Mouse (Mus musculus) limb, embryonic 11.5 days (tissue): ENCODE data around the gene Tox3. TPM values are rescaled to one million over a fixed set of nuclear protein-coding genes. Genes with fewer than 3 reads are reported as not detected.
A peak's percentile ranks its signal among the peaks of the same experiment; 100 is the strongest.

Experiments
- ATAC-seq: fragments of 200-750 bp; cut with Nextera tagmentation; 2 replicates; pipeline ENCODE4 v1.8.0; 2017; ENCODE audit warnings: low read depth; ENCODE audit not compliant: insufficient number of reproducible peaks, low FRiP score, low TSS enrichment
- DNase-seq: peaks from one replicate; pipeline ENCODE4 v3.0.0-alpha.2; 2015; ENCODE audit warnings: low spot score
- H3K27ac ChIP-seq: fragments of 300-500 bp; sonication (generic); replicated peaks from 2 replicates; pipeline ENCODE4 v1.5.1; 2014; ENCODE audit warnings: low read depth, mild to moderate bottlenecking, low read length
- H3K27me3 ChIP-seq: fragments of 300-500 bp; sonication (generic); 2 replicates; pipeline ENCODE4 v1.6.1; 2014; ENCODE audit warnings: mild to moderate bottlenecking, low read length, mixed read lengths; ENCODE audit not compliant: control insufficient read depth, insufficient read depth
- H3K36me3 ChIP-seq: fragments of 300-500 bp; sonication (generic); 2 replicates; pipeline ENCODE4 v1.6.1; 2014; ENCODE audit warnings: mild to moderate bottlenecking, low read length, moderate library complexity, mixed read lengths; ENCODE audit not compliant: control insufficient read depth, insufficient read depth
- H3K4me1 ChIP-seq: fragments of 300-500 bp; sonication (generic); 2 replicates; pipeline ENCODE4 v1.6.1; 2014; ENCODE audit warnings: low read length, mixed read lengths; ENCODE audit not compliant: control insufficient read depth, insufficient read depth
- H3K4me2 ChIP-seq: fragments of 300-500 bp; sonication (generic); 2 replicates; pipeline ENCODE4 v1.6.1; 2014; ENCODE audit warnings: low read depth, mild to moderate bottlenecking, moderate library complexity; ENCODE audit not compliant: severe bottlenecking
- H3K4me3 ChIP-seq: fragments of 300-500 bp; sonication (generic); 2 replicates; pipeline ENCODE4 v1.5.1; 2014; ENCODE audit warnings: low read depth, low read length
- H3K9ac ChIP-seq: fragments of 300-500 bp; sonication (generic); 2 replicates; pipeline ENCODE4 v1.6.1; 2014; ENCODE audit warnings: mild to moderate bottlenecking, low read length
- H3K9me3 ChIP-seq: fragments of 300-500 bp; sonication (generic); 2 replicates; pipeline ENCODE4 v1.6.1; 2016; ENCODE audit warnings: low read length; ENCODE audit not compliant: control insufficient read depth
- WGBS: fragments of 180-500 bp; shearing (Covaris S2); extraction: QIAGEN DNeasy Blood & Tissue Kit; methylation state at CpG from one replicate; pipeline ENCODE4 v1.1.7; 2014; 5-methylcytosine and 5-hydroxymethylcytosine counted together
- polyA plus RNA-seq: library from polyadenylated mRNA; unstranded; fragments of >200 nt; fragmentation: Nextera tagmentation; extraction: Ambion mirVana; gene quantifications from 2 replicates; pipeline ENCODE4 v1.2.1, GENCODE M21; 2014

Tox3 gene
- polyA plus RNA-seq, 1 experiment from 2014 or later, result 8.3 TPM

DNA sequence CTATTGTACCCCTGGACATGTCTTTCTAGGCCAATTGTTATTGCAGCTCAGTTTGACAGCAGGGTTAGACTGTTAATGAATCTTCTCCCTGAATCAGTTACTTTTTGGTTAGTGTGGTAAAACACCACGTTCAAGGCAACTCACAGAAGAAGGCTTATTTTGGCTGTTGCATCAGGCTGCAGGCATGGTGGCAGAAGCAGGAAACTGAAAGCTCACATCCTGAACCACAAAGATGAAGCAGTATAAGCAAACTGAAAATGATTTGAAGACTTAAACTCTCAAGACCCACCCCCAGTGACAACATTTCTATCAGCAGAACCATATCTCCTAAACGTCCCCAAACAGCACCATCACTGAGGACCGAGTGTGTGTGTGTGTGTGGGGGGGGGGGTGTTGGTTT lies 8.6 kb upstream of the Tox3 start:
- no peaks in the 10 kb centered on the region for H3K9me3 ChIP-seq
- no peak overlapping the region for H3K9ac ChIP-seq
- H3K4me2 ChIP-seq, result no peak overlapping the region
- ATAC-seq, result no peak
- no peak overlapping the region for H3K27ac ChIP-seq
- H3K36me3 ChIP-seq, result no peaks in the 10 kb centered on the region
- WGBS, result 76% methylated on average over 3 of the region's 3 CpGs
- H3K4me1 ChIP-seq, result no peaks in the 10 kb centered on the region
- no peaks in the 10 kb centered on the region for H3K27me3 ChIP-seq
- H3K4me3 ChIP-seq, result no peak overlapping the region
- no peak for DNase-seq

DNA sequence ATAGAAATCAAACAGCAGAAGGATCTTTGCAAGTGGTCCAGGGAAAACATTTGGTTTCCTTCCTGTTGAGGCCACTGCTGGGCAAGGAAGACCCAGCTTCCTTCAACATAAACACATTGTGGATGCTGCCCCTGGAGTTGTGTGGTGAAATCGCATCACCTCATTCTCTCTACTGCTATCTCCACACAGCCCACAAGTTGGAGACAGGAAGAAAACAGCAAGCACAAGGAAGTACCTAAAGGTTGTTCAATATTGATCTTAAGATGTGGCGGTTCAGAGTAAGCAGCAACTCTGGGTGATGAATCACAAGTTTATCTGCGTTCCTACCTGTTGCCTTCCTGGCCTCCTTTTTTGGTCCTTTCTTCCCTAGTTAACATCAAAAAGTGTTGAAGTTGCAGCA lies 6.6 kb upstream of the Tox3 start:
- Histone ChIP-seq H3K9ac (no peak overlapping the region), H3K4me3 (no peak overlapping the region), H3K36me3 (no peaks in the 10 kb centered on the region), H3K27ac (no peak overlapping the region), H3K9me3 (no peaks in the 10 kb centered on the region), H3K4me1 (no peaks in the 10 kb centered on the region), H3K27me3 (no peaks in the 10 kb centered on the region), H3K4me2 (no peak overlapping the region)
- DNase-seq (no peak), ATAC-seq (no peak)
- WGBS, result 93% methylated on average over 3 of the region's 3 CpGs

DNA sequence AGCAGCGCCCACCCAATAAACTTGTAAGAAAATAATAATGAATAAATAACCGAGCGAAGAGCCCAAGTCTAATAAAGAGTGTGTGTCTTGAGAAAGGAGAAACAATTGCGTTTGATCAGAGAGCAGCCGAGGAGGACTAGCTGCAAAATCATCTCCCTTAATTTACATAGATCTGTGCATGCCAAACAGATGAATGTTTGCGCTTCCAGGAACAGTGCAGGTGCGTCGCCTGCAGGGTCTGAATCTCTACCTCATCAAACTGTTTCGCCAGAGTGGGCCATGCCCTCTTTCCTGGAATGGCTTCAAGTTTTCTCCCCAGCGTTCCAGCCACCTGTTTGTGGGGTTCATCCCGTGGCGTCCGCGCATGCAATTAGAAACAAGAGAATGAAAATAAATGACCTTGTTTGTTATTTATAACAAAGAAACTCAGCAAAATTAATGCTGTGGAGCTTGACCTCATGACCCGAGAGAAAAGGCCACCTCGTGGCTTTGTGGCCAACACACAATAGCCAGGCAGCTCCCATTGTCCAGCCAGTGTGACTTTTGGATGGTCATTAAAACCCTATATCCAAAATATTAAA lies 5.9 kb upstream of the Tox3 start:
- no peak for DNase-seq
- no peak overlapping the region for H3K4me3 ChIP-seq
- no peaks in the 10 kb centered on the region for H3K9me3 ChIP-seq
- no peak overlapping the region for H3K9ac ChIP-seq
- H3K36me3 ChIP-seq, result no peaks in the 10 kb centered on the region
- no peaks in the 10 kb centered on the region for H3K27me3 ChIP-seq
- no peaks in the 10 kb centered on the region for H3K4me1 ChIP-seq
- WGBS, result 76% methylated on average over 16 of the region's 16 CpGs
- no peak overlapping the region for H3K27ac ChIP-seq
- H3K4me2 ChIP-seq, result no peak overlapping the region
- ATAC-seq, result no peak

DNA sequence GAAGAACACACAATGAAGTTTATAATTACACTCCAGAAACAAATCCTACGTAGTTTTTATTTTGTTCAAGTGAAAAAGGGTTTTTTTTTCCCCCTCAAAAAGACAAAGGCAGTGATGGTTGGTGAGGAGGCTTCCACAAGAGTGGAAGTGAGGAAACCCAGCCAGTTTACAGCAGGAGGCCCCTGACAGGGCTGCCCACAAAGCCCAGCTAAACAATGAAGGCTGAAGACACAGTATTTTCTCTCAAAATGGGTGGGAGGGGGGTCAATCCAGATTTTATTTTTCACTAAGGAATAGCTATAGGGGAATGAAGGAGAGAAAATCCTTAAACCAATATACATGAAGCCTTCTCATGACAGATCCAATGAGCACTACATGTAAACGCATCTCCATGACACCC lies 5.4 kb upstream of the Tox3 start:
- no peak overlapping the region for H3K27ac ChIP-seq
- 69% methylated on average over 2 of the region's 2 CpGs for WGBS
- ATAC-seq, result no peak
- no peaks in the 10 kb centered on the region for H3K36me3 ChIP-seq
- DNase-seq, result no peak
- H3K9me3 ChIP-seq, result no peaks in the 10 kb centered on the region
- H3K27me3 ChIP-seq, result no peaks in the 10 kb centered on the region
- H3K4me1 ChIP-seq, result no peaks in the 10 kb centered on the region
- no peak overlapping the region for H3K4me2 ChIP-seq
- H3K9ac ChIP-seq, result no peak overlapping the region
- H3K4me3 ChIP-seq, result no peak overlapping the region

DNA sequence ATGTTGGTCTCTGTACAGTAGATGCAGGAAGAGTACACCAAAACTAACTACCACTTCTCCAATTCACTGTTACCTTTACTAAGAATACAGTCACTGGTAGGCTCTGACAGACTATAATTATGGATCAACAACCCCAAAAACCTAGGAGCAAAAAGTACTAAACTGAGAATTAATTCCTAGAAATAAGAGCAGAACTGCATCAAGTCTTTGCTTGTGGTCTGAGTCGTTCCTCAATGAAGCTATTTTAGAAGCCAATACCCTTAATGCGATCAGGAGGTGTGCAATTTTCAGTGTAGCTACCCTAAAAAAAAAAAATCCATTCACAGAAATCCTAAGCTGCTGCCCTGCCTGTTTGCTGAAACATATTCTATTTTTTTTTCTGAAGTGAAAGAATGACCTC lies 4.8 kb upstream of the Tox3 start:
- ATAC-seq, result no peak
- 86% methylated on average over 2 of the region's 2 CpGs for WGBS
- Histone ChIP-seq H3K4me1 (no peaks in the 10 kb centered on the region), H3K36me3 (no peaks in the 10 kb centered on the region), H3K27me3 (no peaks in the 10 kb centered on the region), H3K4me3 (no peak overlapping the region), H3K9ac (no peak overlapping the region), H3K27ac (no peak overlapping the region), H3K9me3 (no peaks in the 10 kb centered on the region), H3K4me2 (no peak overlapping the region)
- no peak for DNase-seq

DNA sequence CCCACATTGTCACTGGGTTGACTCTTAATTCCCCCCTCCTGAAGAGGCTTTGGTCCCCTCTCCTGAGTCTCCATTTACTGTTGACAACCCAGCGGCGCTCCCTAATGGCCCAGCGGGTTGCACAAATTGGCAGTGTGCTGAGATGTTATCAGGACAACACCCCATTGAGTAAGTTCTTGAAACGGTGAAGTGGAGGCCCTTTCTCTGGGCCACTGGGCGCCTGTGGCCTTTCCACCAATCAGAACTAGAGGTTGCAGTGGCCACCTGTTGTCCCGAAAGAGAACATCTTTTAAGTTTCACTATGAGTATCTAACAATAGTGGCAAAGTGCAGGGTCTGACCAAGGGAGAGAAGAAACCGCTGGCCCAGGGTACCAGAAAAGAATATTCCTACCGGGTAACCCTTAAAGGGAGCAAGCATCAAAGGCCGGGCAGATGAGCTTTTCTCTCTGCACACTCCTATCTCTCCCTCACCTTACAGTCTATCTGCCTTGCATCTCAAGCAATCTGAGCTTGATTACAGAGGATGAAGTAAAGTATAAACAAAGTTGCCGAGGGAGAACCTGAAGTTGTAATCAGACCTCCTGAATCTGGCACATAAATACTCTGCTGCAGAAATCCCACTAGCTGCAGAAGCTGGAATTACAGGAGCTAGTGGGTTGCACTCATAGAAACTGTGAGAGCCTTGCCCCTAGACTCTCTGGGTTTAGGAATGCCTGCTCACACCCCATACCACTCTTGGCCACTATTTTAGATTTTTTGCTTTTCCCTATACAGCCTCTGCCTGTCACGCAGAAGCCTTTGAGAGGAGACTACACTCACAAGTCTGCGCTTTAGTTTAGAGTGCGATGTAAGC lies 1.8 kb upstream of the Tox3 start:
- DNase-seq, result peak; percentile 53
- no peaks in the 10 kb centered on the region for H3K27me3 ChIP-seq
- no peak for ATAC-seq

DNA sequence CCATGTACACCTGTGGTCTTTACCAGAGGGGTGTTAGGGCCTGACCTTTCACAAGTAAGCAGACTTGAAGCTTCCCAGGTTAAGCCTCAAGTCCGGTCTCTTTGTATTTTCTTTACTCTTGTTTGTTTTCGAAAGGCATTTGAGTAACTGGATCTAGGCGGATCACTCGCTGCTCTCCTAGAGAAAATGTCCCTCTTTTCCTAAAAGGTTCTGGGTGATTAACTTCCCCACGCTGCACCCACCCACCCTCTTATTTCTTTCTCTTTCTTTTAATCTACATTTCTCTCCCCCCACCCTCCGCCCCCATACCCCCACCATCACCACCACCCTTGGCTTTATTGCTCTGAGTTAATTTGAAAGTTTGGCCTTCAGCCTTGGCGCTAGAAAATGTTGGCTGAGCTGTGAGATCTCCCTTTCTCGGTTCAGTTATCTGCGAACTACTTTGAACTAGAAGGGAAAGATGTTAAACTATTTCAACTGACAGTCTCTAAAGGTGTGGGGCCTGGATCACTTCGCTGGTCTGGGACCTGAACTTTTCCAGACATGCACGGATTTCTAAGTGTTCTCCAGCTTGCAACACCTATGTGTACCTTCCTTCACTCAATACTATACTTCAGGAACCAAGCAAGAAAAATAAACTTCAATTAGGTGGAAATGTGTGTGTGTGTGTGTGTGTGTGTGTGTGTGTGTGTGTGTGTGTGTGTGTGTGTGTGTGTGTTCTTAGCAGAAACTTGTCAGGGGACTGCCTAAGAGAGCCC lies 962 bp upstream of the Tox3 start:
- Histone ChIP-seq H3K4me2 (peak overlapping the region; percentile 83; the same call in 1 of the 2 replicates), H3K27me3 (no peaks in the 10 kb centered on the region), H3K4me3 (no peak overlapping the region; the same call in 1 of the 2 replicates), H3K4me1 (peaks cover 3% of the 10 kb centered on the region; the same call in 1 of the 2 replicates), H3K9ac (no peak overlapping the region), H3K27ac (no peak overlapping the region), H3K36me3 (no peaks in the 10 kb centered on the region), H3K9me3 (no peaks in the 10 kb centered on the region)
- no peak for DNase-seq
- 18% methylated on average over 11 of the region's 11 CpGs for WGBS
- ATAC-seq, result no peak

More for the DNA sequence above, 1.8 kb upstream of the Tox3 start:
- WGBS, result 24% methylated on average over 13 of the region's 13 CpGs
- peaks cover 3% of the 10 kb centered on the region; the same call in 1 of the 2 replicates for H3K4me1 ChIP-seq
- H3K27ac ChIP-seq, result no peak overlapping the region
- H3K4me2 ChIP-seq, result no peak overlapping the region
- H3K36me3 ChIP-seq, result no peaks in the 10 kb centered on the region
- H3K9me3 ChIP-seq, result no peaks in the 10 kb centered on the region
- no peak overlapping the region for H3K9ac ChIP-seq
- no peak overlapping the region for H3K4me3 ChIP-seq

DNA sequence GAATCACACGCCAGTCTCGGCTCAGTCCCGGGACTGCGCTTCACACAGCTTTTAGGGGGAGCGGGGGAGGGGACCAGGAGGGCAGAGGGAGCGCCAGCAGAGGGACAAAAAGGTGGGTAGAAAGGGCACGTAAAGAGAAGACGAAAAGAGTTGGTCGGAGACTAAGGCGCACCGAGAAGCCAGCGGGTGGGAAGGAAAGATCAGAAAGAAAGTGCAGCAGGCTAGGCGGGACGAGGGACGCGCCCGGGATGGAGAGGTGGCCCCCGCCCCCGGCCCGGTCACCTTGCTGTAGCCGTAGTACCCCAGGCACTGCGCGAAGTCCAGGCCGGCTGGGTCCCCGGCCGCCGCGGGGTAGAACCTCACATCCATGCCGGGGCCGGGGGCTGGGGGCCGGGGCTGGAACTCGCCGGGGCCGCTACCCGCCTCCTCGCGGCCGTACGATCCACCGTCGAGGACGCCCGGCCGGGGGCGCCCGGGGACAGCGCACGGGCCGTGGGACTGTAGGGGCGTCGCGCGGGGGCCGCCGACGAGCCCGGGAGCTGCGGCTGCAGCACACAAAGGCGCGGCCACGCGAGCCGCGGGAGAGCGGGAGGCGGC lies 464 bp downstream of the Tox3 start:
- H3K9ac ChIP-seq, result peak overlapping the region; percentile 91
- WGBS, result 0% methylated on average over 42 of the region's 66 CpGs
- H3K27ac ChIP-seq, result no peak overlapping the region; the same call in 1 of the 2 replicates
- H3K4me2 ChIP-seq, result peak overlapping the region; percentile 83
- peaks cover 3% of the 10 kb centered on the region; the same call in 1 of the 2 replicates for H3K4me1 ChIP-seq
- ATAC-seq (peak; percentile 51; the same call in 1 of the 2 replicates), DNase-seq (peak; percentile 67)
- no peaks in the 10 kb centered on the region for H3K36me3 ChIP-seq
- peak overlapping the region; percentile 63 for H3K4me3 ChIP-seq
- H3K27me3 ChIP-seq, result no peaks in the 10 kb centered on the region
- no peaks in the 10 kb centered on the region for H3K9me3 ChIP-seq
